Mouse (Mus musculus): Measurements from ENCODE around the gene Trip6. TPM values are rescaled to one million over a fixed set of nuclear protein-coding genes. Genes with fewer than 3 reads are reported as not detected.
A peak's percentile ranks its signal among the peaks of the same experiment; 100 is the strongest.
"Not testable (repeated sequence)": the region's sequence is repeated elsewhere in the genome, so short reads cannot be mapped to it uniquely, and the experiment has no call there.

Gene Trip6
- polyA plus RNA-seq, 1 experiment from 2014 or later = 57.2 TPM

- H3K9ac ChIP-seq (ENCODE audit: low read length) = no peak overlapping the region
- ATAC-seq (ENCODE audit: insufficient number of reproducible peaks, low FRiP score, low TSS enrichment, low read depth) (no peak), DNase-seq (ENCODE audit: low spot score) (no peak)
- H3K4me1 ChIP-seq (ENCODE audit: control insufficient read depth, insufficient read depth, low read length) = peaks cover 16% of the 10 kb centered on the region
- peaks cover 39% of the 10 kb centered on the region for H3K27me3 ChIP-seq (ENCODE audit: control insufficient read depth, insufficient read depth, low read length)
- no peaks in the 10 kb centered on the region for H3K36me3 ChIP-seq (ENCODE audit: control insufficient read depth, insufficient read depth, low read length)
- 53% methylated on average over 7 of the region's 7 CpGs for WGBS
- H3K4me2 ChIP-seq (ENCODE audit: low read depth, severe bottlenecking) = no peak overlapping the region
- H3K9me3 ChIP-seq (ENCODE audit: control insufficient read depth, low read length) = no peaks in the 10 kb centered on the region
- no peak overlapping the region for H3K4me3 ChIP-seq (ENCODE audit: low read depth, low read length)
- H3K27ac ChIP-seq (replicated peaks; ENCODE audit: low read depth, low read length) = no peak overlapping the region
Measured at GRCm38 (mm10) chr5:137285986-137286385, 28.2 kb downstream of the Trip6 start.

GRCm38 (mm10) chr5:137285045-137285444 is 29.2 kb downstream of the Trip6 start:
- WGBS = 71% methylated on average over 5 of the region's 5 CpGs
- Histone ChIP-seq H3K9me3 (ENCODE audit: control insufficient read depth, low read length) (no peaks in the 10 kb centered on the region), H3K36me3 (ENCODE audit: control insufficient read depth, insufficient read depth, low read length) (no peaks in the 10 kb centered on the region), H3K4me3 (ENCODE audit: low read depth, low read length) (no peak overlapping the region), H3K4me1 (ENCODE audit: control insufficient read depth, insufficient read depth, low read length) (peaks cover 16% of the 10 kb centered on the region), H3K27me3 (ENCODE audit: control insufficient read depth, insufficient read depth, low read length) (peaks cover 32% of the 10 kb centered on the region), H3K27ac (replicated peaks; ENCODE audit: low read depth, low read length) (no peak overlapping the region), H3K9ac (ENCODE audit: low read length) (no peak overlapping the region), H3K4me2 (ENCODE audit: low read depth, severe bottlenecking) (no peak overlapping the region)
- DNase-seq (ENCODE audit: low spot score) (peak; percentile 55), ATAC-seq (ENCODE audit: insufficient number of reproducible peaks, low FRiP score, low TSS enrichment, low read depth) (no peak)

- not testable (repeated sequence) for H3K4me3 ChIP-seq (ENCODE audit: low read depth, low read length); H3K4me2 ChIP-seq (ENCODE audit: low read depth, severe bottlenecking); H3K36me3 ChIP-seq (ENCODE audit: control insufficient read depth, insufficient read depth, low read length); H3K9me3 ChIP-seq (ENCODE audit: control insufficient read depth, low read length); ATAC-seq (ENCODE audit: insufficient number of reproducible peaks, low FRiP score, low TSS enrichment, low read depth); DNase-seq (ENCODE audit: low spot score); H3K27ac ChIP-seq (replicated peaks; ENCODE audit: low read depth, low read length); H3K9ac ChIP-seq (ENCODE audit: low read length)
- peaks cover 16% of the 10 kb centered on the region for H3K4me1 ChIP-seq (ENCODE audit: control insufficient read depth, insufficient read depth, low read length)
- WGBS = 72% methylated on average over 5 of the region's 6 CpGs
- H3K27me3 ChIP-seq (ENCODE audit: control insufficient read depth, insufficient read depth, low read length) = peaks cover 25% of the 10 kb centered on the region
Measured at GRCm38 (mm10) chr5:137284411-137284810, 29.8 kb downstream of the Trip6 start.

- no peaks in the 10 kb centered on the region for H3K9me3 ChIP-seq (ENCODE audit: control insufficient read depth, low read length)
- peak; percentile 63 for DNase-seq (ENCODE audit: low spot score)
- peak overlapping the region; percentile 0; the same call in 1 of the 2 replicates for H3K4me2 ChIP-seq (ENCODE audit: low read depth, severe bottlenecking)
- H3K4me3 ChIP-seq (ENCODE audit: low read depth, low read length) = no peak overlapping the region
- H3K4me1 ChIP-seq (ENCODE audit: control insufficient read depth, insufficient read depth, low read length) = no peaks in the 10 kb centered on the region
- WGBS = 41% methylated on average over 18 of the region's 18 CpGs
- H3K27ac ChIP-seq (replicated peaks; ENCODE audit: low read depth, low read length) = no peak overlapping the region
- no peak overlapping the region for H3K9ac ChIP-seq (ENCODE audit: low read length)
- ATAC-seq (ENCODE audit: insufficient number of reproducible peaks, low FRiP score, low TSS enrichment, low read depth) = no peak
- no peaks in the 10 kb centered on the region for H3K27me3 ChIP-seq (ENCODE audit: control insufficient read depth, insufficient read depth, low read length)
- H3K36me3 ChIP-seq (ENCODE audit: control insufficient read depth, insufficient read depth, low read length) = no peaks in the 10 kb centered on the region
Measured at GRCm38 (mm10) chr5:137277360-137278342, 36.6 kb downstream of the Trip6 start.

GRCm38 (mm10) chr5:137268131-137268910 is 45.9 kb downstream of the Trip6 start:
- ATAC-seq (ENCODE audit: insufficient number of reproducible peaks, low FRiP score, low TSS enrichment, low read depth) (no peak), DNase-seq (ENCODE audit: low spot score) (no peak)
- Histone ChIP-seq H3K4me2 (ENCODE audit: low read depth, severe bottlenecking) (no peak overlapping the region), H3K4me3 (ENCODE audit: low read depth, low read length) (no peak overlapping the region), H3K27me3 (ENCODE audit: control insufficient read depth, insufficient read depth, low read length) (no peaks in the 10 kb centered on the region), H3K9me3 (ENCODE audit: control insufficient read depth, low read length) (no peaks in the 10 kb centered on the region), H3K36me3 (ENCODE audit: control insufficient read depth, insufficient read depth, low read length) (no peaks in the 10 kb centered on the region), H3K4me1 (ENCODE audit: control insufficient read depth, insufficient read depth, low read length) (no peaks in the 10 kb centered on the region), H3K27ac (replicated peaks; ENCODE audit: low read depth, low read length) (no peak overlapping the region), H3K9ac (ENCODE audit: low read length) (no peak overlapping the region)
- WGBS = 40% methylated on average over 16 of the region's 18 CpGs

- H3K27ac ChIP-seq (replicated peaks; ENCODE audit: low read depth, low read length) = no peak overlapping the region
- WGBS = 93% methylated on average over 11 of the region's 11 CpGs
- H3K9me3 ChIP-seq (ENCODE audit: control insufficient read depth, low read length) = no peaks in the 10 kb centered on the region
- H3K27me3 ChIP-seq (ENCODE audit: control insufficient read depth, insufficient read depth, low read length) = no peaks in the 10 kb centered on the region
- H3K9ac ChIP-seq (ENCODE audit: low read length) = no peak overlapping the region
- no peaks in the 10 kb centered on the region for H3K4me1 ChIP-seq (ENCODE audit: control insufficient read depth, insufficient read depth, low read length)
- H3K36me3 ChIP-seq (ENCODE audit: control insufficient read depth, insufficient read depth, low read length) = no peaks in the 10 kb centered on the region
- no peak for DNase-seq (ENCODE audit: low spot score)
- ATAC-seq (ENCODE audit: insufficient number of reproducible peaks, low FRiP score, low TSS enrichment, low read depth) = no peak
- no peak overlapping the region for H3K4me3 ChIP-seq (ENCODE audit: low read depth, low read length)
- no peak overlapping the region for H3K4me2 ChIP-seq (ENCODE audit: low read depth, severe bottlenecking)
Measured at GRCm38 (mm10) chr5:137264787-137265186, 49.4 kb downstream of the Trip6 start.

- H3K9me3 ChIP-seq (ENCODE audit: control insufficient read depth, low read length) = no peaks in the 10 kb centered on the region
- ATAC-seq (ENCODE audit: insufficient number of reproducible peaks, low FRiP score, low TSS enrichment, low read depth) = no peak
- no peak overlapping the region for H3K4me2 ChIP-seq (ENCODE audit: low read depth, severe bottlenecking)
- no peak overlapping the region for H3K27ac ChIP-seq (replicated peaks; ENCODE audit: low read depth, low read length)
- DNase-seq (ENCODE audit: low spot score) = no peak
- no peak overlapping the region for H3K9ac ChIP-seq (ENCODE audit: low read length)
- no peaks in the 10 kb centered on the region for H3K27me3 ChIP-seq (ENCODE audit: control insufficient read depth, insufficient read depth, low read length)
- no peaks in the 10 kb centered on the region for H3K4me1 ChIP-seq (ENCODE audit: control insufficient read depth, insufficient read depth, low read length)
- 81% methylated on average over 14 of the region's 14 CpGs for WGBS
- H3K36me3 ChIP-seq (ENCODE audit: control insufficient read depth, insufficient read depth, low read length) = no peaks in the 10 kb centered on the region
- H3K4me3 ChIP-seq (ENCODE audit: low read depth, low read length) = no peak overlapping the region
Measured at GRCm38 (mm10) chr5:137263897-137264720, 50.1 kb downstream of the Trip6 start.

Data from limb, embryonic 11.5 days (tissue).